Mouse (Mus musculus) liver, adult (tissue): Measurements from ENCODE around the gene Ada.

ENCODE experiments used
- GATA4 ChIP-seq: IDR thresholded peaks from 2 replicates; pipeline ENCODE4 v1.6.1; 2014; ENCODE audit warnings: mild to moderate bottlenecking, low read length; ENCODE audit not compliant: insufficient replicate concordance

Ada gene

DNA sequence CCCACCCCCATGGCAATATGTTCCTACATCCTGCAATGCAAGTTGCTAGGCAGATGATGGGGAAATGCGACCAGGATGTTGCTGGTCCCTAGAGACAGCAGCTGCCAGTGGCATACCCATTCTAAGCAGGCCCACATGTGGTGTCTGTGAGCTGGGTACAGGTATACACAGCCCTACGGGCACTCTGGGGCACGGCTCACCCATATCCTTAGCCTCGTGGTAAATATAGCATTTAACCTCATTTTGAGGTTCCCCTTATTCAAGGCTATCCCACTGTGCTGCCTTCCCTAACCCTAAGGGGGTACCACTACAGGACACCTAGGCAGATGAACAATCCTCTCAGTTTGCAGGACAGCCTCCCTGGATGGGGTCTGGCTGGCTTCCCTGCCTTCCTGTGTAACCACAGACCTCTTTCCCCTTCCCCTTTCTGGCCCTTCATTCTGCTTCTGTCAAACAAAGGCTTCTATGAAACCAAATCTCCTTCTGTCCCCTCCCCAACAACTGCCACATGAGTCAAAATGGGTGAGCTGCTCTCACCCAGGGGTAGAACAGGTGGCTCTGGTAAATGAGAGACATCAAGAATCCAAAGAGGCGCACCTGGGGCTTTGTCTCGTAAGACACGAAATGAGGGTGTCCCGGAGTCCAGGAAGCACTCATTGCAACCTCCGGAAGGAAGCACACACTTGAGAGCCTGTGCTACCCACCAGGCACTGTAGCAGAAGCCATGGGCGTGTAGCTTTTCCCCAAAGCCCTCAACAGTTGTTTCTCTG is 5.1 kb downstream of the Ada start:
- no peak for TF ChIP-seq GATA4

- peak; percentile 59; the same call in 1 of the 2 replicates for TF ChIP-seq GATA4
These were observed 6.7 kb downstream of the Ada start for GRCm38 (mm10) chr2:163743357-163743756.

DNA sequence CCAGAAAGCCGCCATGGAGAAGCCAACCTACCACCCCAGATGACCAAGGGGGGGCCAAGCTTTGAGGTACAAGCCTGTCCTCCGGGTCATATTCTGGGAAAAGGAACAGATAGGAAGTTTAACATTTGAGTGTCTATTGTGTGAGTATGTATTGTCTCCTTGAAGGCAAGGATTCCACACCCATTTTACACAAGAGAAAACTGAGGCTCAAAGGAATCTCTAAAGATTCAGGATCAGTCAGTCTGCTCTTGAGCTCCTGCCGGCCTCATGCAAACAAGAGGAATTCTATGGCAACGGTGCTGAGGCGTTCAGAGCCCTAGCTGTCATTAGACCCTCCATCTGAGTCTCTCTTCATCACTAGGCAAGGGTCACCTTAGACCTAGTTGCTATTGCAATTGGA is 7.4 kb downstream of the Ada start:
- TF ChIP-seq GATA4, result no peak

DNA sequence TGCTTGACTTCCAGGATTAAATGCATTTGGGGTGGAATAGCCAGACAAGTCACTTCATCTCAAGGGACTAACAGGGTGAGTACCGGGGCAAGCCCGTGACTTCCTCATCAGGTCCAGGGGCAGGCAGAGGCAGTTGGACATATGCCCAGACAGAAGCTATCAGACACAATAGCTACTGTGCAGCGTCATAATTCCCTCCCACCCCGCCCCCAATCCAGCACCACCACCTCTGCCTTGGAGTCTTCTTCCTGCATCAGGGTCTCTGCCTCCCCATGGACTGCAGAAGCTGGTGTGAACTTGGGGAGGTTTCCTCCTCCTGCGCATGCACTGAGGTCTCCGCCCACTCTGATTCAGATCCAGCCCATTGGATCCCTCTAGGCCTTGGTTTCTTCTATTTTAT is 14.1 kb downstream of the Ada start:
- TF ChIP-seq GATA4, result no peak; the same call in 1 of the 2 replicates

- TF ChIP-seq GATA4, result no peak
These were observed 14.9 kb downstream of the Ada start for GRCm38 (mm10) chr2:163735163-163735562.

DNA sequence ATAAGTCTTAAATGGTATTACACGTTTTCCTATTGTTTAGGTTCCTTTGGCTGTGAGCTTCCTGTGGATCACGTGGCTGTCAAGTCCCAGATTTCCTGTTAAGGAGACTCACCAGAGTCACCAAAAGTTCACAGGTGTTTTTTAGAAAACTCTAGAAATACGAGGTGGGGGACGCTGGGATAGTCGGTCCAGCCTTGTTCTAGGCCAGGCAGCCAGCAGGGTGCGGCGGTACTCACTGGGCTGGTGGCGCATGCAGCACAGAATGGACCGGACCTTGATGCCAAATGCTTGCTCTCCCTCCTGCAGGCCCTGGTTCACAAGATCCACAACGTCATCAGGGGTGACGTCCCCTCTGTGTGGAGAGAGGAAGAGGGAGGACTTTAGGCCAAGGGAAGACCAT is 18.0 kb downstream of the Ada start:
- TF ChIP-seq GATA4, result no peak

- no peak for TF ChIP-seq GATA4
These were observed 21.7 kb downstream of the Ada start for GRCm38 (mm10) chr2:163728300-163728699.

DNA sequence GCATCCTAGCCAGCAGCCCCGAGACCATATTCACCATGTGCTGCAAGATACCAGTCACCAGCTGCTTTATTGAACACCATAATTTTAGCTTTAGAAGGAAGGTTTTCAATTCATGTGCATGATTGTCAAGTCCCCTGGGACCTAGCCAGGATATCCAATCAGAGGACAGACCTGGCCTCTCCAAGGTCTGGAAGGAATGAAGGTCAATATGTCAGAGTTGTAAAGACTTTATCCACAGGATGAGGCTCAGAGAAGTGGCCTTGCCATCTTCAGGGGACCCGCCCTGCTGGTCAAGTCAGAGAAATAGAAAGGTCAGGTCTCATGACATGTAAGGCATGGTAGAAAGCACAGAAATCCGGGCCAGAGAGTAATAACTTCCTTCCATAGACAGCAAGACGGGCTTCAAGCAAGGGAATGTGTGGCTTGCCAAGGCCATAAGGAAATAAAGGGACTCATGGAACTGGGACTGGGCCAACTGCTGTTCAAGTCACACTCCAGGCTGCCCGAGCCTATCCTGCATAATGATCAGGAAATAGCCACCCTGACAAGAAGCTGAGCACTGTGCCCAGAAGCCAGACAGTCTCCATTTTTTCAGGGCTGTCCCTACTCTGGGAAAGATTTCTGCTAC is 23.2 kb downstream of the Ada start:
- peak; percentile 24; the same call in 1 of the 2 replicates for TF ChIP-seq GATA4

DNA sequence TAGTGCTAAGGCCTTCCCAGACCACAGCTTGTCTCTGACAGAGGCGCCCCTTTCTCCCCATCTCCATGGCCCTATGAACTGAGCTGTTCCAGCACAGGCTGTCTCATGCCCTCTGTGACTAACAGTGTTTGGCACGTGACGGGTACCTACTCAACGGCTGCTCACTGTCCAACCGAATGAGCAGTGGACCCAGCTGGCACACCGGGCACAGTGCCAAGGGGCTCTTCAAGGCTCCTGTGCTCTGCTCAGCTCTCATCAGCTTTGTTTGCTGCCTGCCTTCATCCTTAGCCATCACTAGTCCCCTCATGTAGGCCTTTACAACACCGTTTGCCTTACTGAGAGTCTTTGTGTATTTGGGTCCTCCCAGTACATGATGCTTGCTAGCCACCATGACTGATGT is 27.5 kb downstream of the Ada start:
- no peak for TF ChIP-seq GATA4

GRCm38 (mm10) chr2:163719616-163720015 is 30.4 kb downstream of the Ada start:
- no peak for TF ChIP-seq GATA4

DNA sequence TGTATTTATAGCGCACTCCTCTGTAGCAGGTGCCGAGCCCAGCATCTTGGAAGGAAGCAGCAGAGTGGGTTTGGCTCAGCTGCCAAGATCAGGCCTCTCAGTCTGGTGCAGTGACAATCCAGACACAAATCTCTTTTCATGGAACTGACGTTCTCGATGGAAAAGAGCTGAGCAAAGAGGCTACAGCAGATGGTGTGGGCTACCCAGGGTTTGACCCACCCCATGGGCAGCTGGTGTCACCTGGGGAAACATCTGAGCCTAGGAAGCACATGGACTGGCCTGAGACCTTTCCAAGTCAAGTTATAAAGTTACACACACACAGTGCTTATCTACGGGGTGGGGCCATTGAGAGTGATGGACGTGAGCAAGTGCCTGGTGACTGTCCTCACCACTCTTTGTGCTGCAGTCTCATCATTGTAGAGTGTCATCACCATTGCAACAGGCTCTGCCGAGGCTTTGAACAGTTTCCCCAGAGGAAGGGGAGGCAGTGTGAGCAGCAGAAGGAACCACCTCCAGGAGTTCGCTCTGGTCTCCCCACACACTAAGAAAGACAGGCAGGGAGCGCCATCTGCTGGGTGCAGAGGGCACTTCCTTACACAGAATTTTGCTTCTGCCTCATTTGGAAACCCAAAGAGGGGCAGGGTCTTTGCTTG is 31.0 kb downstream of the Ada start:
- peak; percentile 10; the same call in 1 of the 2 replicates for TF ChIP-seq GATA4

DNA sequence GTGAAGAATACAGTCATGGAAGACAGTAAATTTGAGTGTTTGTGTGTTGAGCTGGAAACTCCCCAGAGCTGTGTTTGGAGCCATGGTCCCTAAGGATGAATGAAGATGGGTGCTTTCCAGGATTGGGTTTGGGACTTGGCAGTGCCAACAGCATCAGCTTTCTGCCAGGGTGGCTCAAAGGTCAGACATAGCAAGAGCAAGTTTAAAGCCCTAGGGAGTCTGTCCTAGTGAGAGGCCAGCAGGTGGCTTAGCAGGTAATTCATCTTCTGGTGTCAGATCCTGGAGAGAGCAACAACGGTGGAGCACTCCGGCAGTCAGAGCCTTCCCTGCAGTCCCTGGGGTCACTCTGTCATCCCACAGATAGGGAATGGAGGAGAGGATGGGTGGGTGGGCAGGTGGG is 31.5 kb downstream of the Ada start:
- TF ChIP-seq GATA4, result no peak

DNA sequence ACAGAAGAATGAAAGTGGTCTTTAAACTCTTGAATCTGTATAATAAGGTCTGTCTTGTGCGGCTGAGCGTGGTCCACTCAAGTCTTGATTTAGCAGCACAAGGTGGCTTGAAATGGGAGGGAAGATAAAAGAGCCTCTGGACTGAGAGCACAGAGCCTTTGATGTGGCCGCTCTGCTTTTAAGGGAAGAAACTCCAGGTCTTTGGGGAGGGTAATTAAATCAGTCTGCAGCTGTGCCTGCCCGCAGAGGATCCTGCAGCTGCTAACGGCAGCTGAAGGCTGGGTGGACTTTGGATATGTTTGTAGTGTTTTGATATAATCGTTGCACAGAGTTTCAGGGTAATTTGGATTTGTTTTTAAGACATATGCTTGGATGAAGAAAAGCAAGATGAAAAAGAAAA is 33.2 kb downstream of the Ada start:
- no peak for TF ChIP-seq GATA4

GRCm38 (mm10) chr2:163716448-163716847 is 33.6 kb downstream of the Ada start:
- no peak for TF ChIP-seq GATA4

DNA sequence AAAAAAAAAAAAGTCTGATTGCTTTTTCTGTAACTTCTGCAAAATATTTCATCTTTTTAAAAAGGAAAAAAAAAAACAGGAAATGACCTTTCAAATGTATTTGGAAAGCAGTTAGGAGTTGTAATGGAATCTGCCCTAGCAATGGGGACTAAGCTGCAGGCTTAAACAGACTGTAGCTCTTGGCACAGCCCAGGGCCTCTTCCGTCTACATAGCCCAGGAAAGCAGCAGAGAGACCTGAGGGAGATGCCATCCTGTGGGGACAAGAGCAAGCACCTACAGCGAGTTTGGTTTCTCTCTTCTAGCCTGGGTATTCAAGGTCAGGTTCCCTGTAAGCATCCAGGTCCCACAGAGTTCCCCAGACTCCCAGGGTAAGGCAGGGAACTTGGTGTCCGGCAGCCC is 36.7 kb downstream of the Ada start:
- no peak for TF ChIP-seq GATA4

- TF ChIP-seq GATA4, result no peak
These were observed 37.2 kb downstream of the Ada start for GRCm38 (mm10) chr2:163712874-163713273.
